Mouse (Mus musculus) forebrain, embryonic 14.5 days (tissue): ENCODE measurements around the gene Hnrnpf. TPM values are rescaled to one million over a fixed set of nuclear protein-coding genes. Genes with fewer than 3 reads are reported as not detected.
A peak's percentile ranks its signal among the peaks of the same experiment; 100 is the strongest.
"Not testable (repeated sequence)": the region's sequence is repeated elsewhere in the genome, so short reads cannot be mapped to it uniquely, and the experiment has no call there.

Experiments
- ATAC-seq: fragments of 200-750 bp; cut with Nextera tagmentation; 2 replicates; pipeline ENCODE4 v1.8.0; 2017; ENCODE audit warnings: mild to moderate bottlenecking, moderate library complexity
- DNase-seq: peaks from one replicate; pipeline ENCODE4 v3.0.0-alpha.2; 2015; ENCODE audit warnings: low spot score
- H3K27ac ChIP-seq: fragments of 300-500 bp; sonication (generic); 2 replicates; pipeline ENCODE4 v1.5.1; 2014; ENCODE audit warnings: low read depth, mild to moderate bottlenecking, control low read depth, low read length, moderate library complexity
- H3K27me3 ChIP-seq: fragments of 300-500 bp; sonication (generic); replicated peaks from 2 replicates; pipeline ENCODE4 v1.6.1; 2014; ENCODE audit warnings: low read length, control low read depth, mixed read lengths; ENCODE audit not compliant: control insufficient read depth, insufficient read depth
- H3K36me3 ChIP-seq: fragments of 300-500 bp; sonication (generic); 2 replicates; pipeline ENCODE4 v1.6.1; 2014; ENCODE audit warnings: low read length, control low read depth; ENCODE audit not compliant: control insufficient read depth, insufficient read depth
- H3K4me1 ChIP-seq: fragments of 300-500 bp; sonication (generic); 2 replicates; pipeline ENCODE4 v1.6.1; 2014; ENCODE audit warnings: antibody characterized with exemption, low read length, control low read depth; ENCODE audit not compliant: control insufficient read depth, insufficient read depth
- H3K4me2 ChIP-seq: fragments of 300-500 bp; sonication (generic); 2 replicates; pipeline ENCODE4 v1.6.1; 2014; ENCODE audit warnings: mild to moderate bottlenecking, control low read depth, low read length
- H3K4me3 ChIP-seq: fragments of 300-500 bp; sonication (generic); 2 replicates; pipeline ENCODE4 v1.5.1; 2014; ENCODE audit warnings: low read depth, low read length, control low read depth
- H3K9ac ChIP-seq: fragments of 300-500 bp; sonication (generic); 2 replicates; pipeline ENCODE4 v1.6.1; 2014; ENCODE audit warnings: mild to moderate bottlenecking, low read length, control low read depth, moderate library complexity
- H3K9me3 ChIP-seq: fragments of 300-500 bp; sonication (generic); replicated peaks from 2 replicates; pipeline ENCODE4 v1.6.1; 2016; ENCODE audit warnings: low read length, control low read depth, mixed read lengths; ENCODE audit not compliant: control insufficient read depth
- WGBS: fragments of 180-500 bp; shearing (Covaris S2); extraction: QIAGEN DNeasy Blood & Tissue Kit; methylation state at CpG from one replicate; pipeline ENCODE4 v1.1.7; 2014; 5-methylcytosine and 5-hydroxymethylcytosine counted together
- polyA plus RNA-seq: library from polyadenylated mRNA; unstranded; fragments of >200 nt; fragmentation: Nextera tagmentation; extraction: Ambion mirVana; gene quantifications from 2 replicates; pipeline ENCODE4 v1.2.1, GENCODE M21; 2014

The Hnrnpf gene
- polyA plus RNA-seq, 1 experiment from 2014 or later: 433 TPM

DNA sequence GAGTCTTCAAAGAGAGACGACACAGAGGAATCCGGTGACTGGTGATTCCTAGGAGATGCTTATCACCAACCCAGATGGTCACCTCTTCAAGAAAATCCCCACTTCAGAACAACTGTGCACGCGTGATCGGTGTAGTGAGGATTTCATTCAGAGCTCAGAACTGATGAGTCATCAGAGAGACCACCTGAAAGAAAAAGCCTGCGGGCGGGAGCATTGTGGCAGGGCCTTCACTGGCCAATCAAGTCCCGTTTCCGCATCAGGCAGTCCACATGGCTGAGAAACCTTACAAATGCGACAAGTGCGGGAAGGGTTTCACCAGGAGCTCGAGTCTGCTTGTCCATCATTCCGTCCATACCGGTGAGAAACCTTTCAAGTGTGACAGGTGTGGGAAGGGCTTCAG is 29.1 kb upstream of the Hnrnpf start:
- no peak for DNase-seq
- Histone ChIP-seq H3K4me1 (no peaks in the 10 kb centered on the region), H3K4me3 (no peak overlapping the region), H3K27ac (no peak overlapping the region), H3K36me3 (no peaks in the 10 kb centered on the region), H3K9me3 (no peaks in the 10 kb centered on the region), H3K9ac (no peak overlapping the region), H3K27me3 (no peaks in the 10 kb centered on the region), H3K4me2 (no peak overlapping the region)
- ATAC-seq: no peak
- WGBS: 86% methylated on average over 14 of the region's 14 CpGs

- not testable (repeated sequence) for H3K4me2 ChIP-seq, H3K4me3 ChIP-seq, DNase-seq, H3K36me3 ChIP-seq, H3K9me3 ChIP-seq, H3K27ac ChIP-seq, H3K9ac ChIP-seq, ATAC-seq, H3K27me3 ChIP-seq, H3K4me1 ChIP-seq
- 90% methylated on average over 7 of the region's 7 CpGs for whole genome bisulfite sequencing
Measured at GRCm38 (mm10) chr6:117873450-117873849, 26.7 kb upstream of the Hnrnpf start.

DNA sequence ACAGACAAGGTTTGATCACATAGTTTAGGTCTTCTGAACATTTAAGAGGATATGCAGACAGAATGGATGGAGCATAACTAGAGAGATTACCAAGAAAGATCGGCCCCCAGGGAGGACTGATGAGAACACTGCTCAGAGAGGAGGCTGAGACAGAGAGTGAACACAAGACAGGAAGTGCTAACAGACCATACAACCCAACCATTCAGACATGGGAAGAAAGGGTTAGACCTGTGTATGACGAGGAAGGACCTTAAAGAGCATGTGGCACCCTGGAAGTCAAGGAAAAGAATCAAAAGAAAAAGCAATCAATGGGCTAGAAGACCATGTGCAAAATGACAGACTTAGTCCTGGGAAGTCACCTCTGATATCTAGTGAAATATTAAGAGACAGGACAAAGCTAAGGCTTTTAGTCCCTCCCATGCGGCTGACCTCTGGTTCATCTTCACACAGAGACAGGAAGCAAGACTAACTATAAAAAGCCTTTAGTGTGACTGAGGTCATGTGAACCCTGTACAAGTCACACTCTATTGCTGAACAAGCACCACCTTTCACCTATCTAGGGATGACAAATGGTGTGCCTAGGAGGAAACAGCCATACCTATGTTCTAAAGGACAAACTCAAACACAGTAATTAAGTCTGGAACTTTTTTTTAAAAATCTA is 25.4 kb upstream of the Hnrnpf start:
- no peak overlapping the region for H3K27ac ChIP-seq
- H3K36me3 ChIP-seq: no peaks in the 10 kb centered on the region
- H3K4me3 ChIP-seq: no peak overlapping the region
- H3K9ac ChIP-seq: no peak overlapping the region
- 82% methylated on average over 3 of the region's 3 CpGs for WGBS
- H3K4me1 ChIP-seq: no peaks in the 10 kb centered on the region
- H3K27me3 ChIP-seq: no peaks in the 10 kb centered on the region
- DNase-seq (no peak), ATAC-seq (no peak)
- H3K9me3 ChIP-seq: no peaks in the 10 kb centered on the region
- no peak overlapping the region for H3K4me2 ChIP-seq

GRCm38 (mm10) chr6:117878700-117879407 is 21.3 kb upstream of the Hnrnpf start:
- peak; percentile 88 for ATAC-seq
- Histone ChIP-seq H3K4me3 (peak overlapping the region; percentile 49), H3K9ac (peak overlapping the region; percentile 65), H3K27ac (peak overlapping the region; percentile 97), H3K9me3 (no peaks in the 10 kb centered on the region), H3K27me3 (no peaks in the 10 kb centered on the region), H3K36me3 (no peaks in the 10 kb centered on the region), H3K4me1 (peaks cover 6% of the 10 kb centered on the region), H3K4me2 (peak overlapping the region; percentile 48)
- WGBS: 15% methylated on average over 26 of the region's 26 CpGs
- peak; percentile 96 for DNase-seq

DNA sequence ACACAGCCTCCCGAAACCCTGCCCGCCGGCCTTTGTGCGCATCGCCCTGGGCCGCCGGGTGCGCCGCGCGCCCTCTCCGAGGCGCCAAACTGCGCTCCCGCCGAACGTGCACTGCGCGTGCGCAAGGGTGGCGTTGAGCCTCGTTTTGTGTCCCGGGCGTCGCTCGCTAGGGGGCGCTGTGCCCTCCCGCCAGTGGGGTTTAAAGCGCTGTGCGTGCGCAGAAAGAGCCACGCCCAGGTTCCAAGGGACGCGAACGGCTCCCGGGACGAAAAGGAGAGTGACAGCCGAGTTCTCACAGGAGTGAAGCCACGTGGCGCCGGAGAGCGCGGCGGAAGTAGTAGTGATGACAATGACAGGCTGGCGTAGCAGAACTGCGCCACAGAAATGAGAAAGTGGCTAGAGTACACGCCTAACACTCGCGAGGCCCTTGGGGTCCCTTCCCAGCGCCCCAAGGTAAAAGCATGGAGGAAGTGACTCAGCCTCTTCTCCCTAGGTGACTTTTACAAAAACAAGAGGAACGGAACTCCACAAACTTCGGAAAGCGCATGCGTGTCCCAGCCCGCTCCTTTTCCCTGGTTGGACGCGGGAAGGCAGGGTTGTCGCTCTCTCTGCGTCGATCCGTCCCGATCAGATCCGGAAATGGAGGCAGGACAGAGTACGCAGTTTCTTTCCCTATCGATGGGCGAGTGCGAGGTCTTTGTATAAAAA is 20.6 kb upstream of the Hnrnpf start:
- H3K27me3 ChIP-seq: no peaks in the 10 kb centered on the region
- no peaks in the 10 kb centered on the region for H3K9me3 ChIP-seq
- H3K9ac ChIP-seq: peak overlapping the region; percentile 65
- H3K4me2 ChIP-seq: peak overlapping the region; percentile 48
- peak overlapping the region; percentile 97 for H3K27ac ChIP-seq
- DNase-seq (peak; percentile 99), ATAC-seq (peak; percentile 96)
- H3K4me3 ChIP-seq: peak overlapping the region; percentile 49
- H3K4me1 ChIP-seq: peaks cover 6% of the 10 kb centered on the region
- no peaks in the 10 kb centered on the region for H3K36me3 ChIP-seq
- under 1% methylated on average over 64 of the region's 67 CpGs for WGBS

DNA sequence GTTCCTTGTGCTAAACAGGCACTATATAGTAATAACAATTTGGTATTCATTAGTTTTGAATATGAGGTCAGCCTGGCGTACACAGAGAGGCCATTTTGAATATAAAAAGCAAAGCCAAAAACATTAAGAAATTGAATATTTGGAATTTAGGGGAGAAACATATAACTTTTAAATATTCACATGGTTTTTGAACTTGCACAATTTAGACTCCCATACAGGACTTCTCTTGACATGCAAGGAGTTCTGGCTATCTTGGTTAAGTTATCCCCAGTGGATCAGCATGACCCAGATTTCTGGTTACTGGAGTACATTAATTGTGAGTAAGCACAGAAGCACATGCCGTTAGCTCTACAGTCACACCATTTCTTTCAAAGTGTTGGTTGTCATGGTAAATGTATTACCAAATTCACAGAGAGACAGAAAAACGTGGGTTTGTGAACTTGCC is 19.7 kb upstream of the Hnrnpf start:
- no peaks in the 10 kb centered on the region for H3K36me3 ChIP-seq
- peaks cover 6% of the 10 kb centered on the region for H3K4me1 ChIP-seq
- H3K27ac ChIP-seq: peak overlapping the region; percentile 97
- ATAC-seq (no peak), DNase-seq (no peak)
- no peaks in the 10 kb centered on the region for H3K27me3 ChIP-seq
- peak overlapping the region; percentile 62 for H3K9ac ChIP-seq
- H3K9me3 ChIP-seq: no peaks in the 10 kb centered on the region
- peak overlapping the region; percentile 49 for H3K4me3 ChIP-seq
- peak overlapping the region; percentile 48 for H3K4me2 ChIP-seq
- 37% methylated on average over 3 of the region's 3 CpGs for WGBS

DNA sequence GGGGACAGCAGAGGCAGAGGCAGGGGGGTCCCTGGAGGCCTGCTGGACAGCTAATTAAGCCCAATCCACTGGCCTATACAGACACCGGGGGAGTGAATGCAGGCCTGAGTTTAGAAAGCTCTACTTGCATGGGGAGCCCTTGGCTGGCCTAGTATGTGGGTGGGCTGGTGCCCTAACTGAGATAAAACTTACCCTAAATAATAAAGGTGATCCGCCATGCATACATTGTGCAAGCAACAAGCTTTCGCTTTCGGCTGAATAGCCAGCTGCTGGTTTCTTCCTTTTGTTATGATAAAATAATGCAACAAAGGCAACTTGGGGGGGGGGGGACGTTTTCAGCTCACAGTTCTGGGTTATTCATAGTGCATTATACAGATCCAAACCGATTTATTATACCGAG is 18.9 kb upstream of the Hnrnpf start:
- no peak overlapping the region for H3K4me2 ChIP-seq
- H3K9me3 ChIP-seq: no peaks in the 10 kb centered on the region
- DNase-seq: no peak
- no peak for ATAC-seq
- no peak overlapping the region for H3K27ac ChIP-seq
- H3K4me3 ChIP-seq: no peak overlapping the region
- no peaks in the 10 kb centered on the region for H3K27me3 ChIP-seq
- 53% methylated on average over 7 of the region's 7 CpGs for WGBS
- peaks cover 6% of the 10 kb centered on the region for H3K4me1 ChIP-seq
- no peaks in the 10 kb centered on the region for H3K36me3 ChIP-seq
- H3K9ac ChIP-seq: no peak overlapping the region

- ATAC-seq (no peak), DNase-seq (no peak)
- no peaks in the 10 kb centered on the region for H3K36me3 ChIP-seq
- H3K4me2 ChIP-seq: no peak overlapping the region
- H3K9me3 ChIP-seq: no peaks in the 10 kb centered on the region
- H3K27me3 ChIP-seq: no peaks in the 10 kb centered on the region
- no peak overlapping the region for H3K27ac ChIP-seq
- 86% methylated on average over 7 of the region's 7 CpGs for WGBS
- no peak overlapping the region for H3K4me3 ChIP-seq
- no peak overlapping the region for H3K9ac ChIP-seq
- H3K4me1 ChIP-seq: peaks cover 6% of the 10 kb centered on the region
Measured at GRCm38 (mm10) chr6:117881997-117882396, 18.1 kb upstream of the Hnrnpf start.

DNA sequence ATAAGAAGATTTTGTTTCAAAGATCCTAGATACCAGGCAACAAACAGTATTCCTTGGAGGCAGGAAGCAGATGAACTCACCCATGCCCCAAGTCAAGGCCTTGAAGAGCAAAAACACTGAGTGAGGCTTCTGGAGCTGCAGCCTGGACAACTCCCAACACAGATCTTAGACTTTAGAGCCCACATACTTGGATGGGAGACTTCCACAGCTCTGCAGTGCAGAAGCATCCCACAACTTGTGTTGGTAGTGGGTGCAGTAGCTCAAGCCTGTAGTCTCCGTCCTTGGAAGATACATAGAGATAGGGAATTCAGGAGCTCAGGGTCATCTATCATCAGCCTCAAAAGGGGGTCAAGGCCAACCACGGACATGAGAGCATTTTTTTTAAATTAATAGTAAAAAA is 14.2 kb upstream of the Hnrnpf start:
- 91% methylated on average over 2 of the region's 2 CpGs for WGBS

More for the DNA sequence above, 14.2 kb upstream of the Hnrnpf start:
- H3K4me2 ChIP-seq: no peak overlapping the region
- H3K4me1 ChIP-seq: no peaks in the 10 kb centered on the region
- no peak overlapping the region for H3K27ac ChIP-seq
- no peak overlapping the region for H3K4me3 ChIP-seq
- no peak for ATAC-seq
- no peaks in the 10 kb centered on the region for H3K27me3 ChIP-seq
- DNase-seq: no peak
- no peaks in the 10 kb centered on the region for H3K9me3 ChIP-seq
- no peaks in the 10 kb centered on the region for H3K36me3 ChIP-seq
- H3K9ac ChIP-seq: no peak overlapping the region
